Mouse (Mus musculus): Measurements from ENCODE around the gene Cbx5.
A peak's percentile ranks its signal among the peaks of the same experiment; 100 is the strongest.
"Not testable (repeated sequence)": the region's sequence is repeated elsewhere in the genome, so short reads cannot be mapped to it uniquely, and the experiment has no call there.

The Cbx5 gene

GRCm38 (mm10) chr15:103239685-103240159 is at the start of gene Cbx5:
Gene Cbx5, minus strand, starts transcription at chr15:103239816.
- peak; percentile 97 to 99 for DNase-seq

GRCm38 (mm10) chr15:103285778-103286417 is 46.3 kb upstream of the Cbx5 start:
- DNase-seq: no peak

GRCm38 (mm10) chr15:103284647-103285046 is 45.0 kb upstream of the Cbx5 start:
- DNase-seq: no peak

GRCm38 (mm10) chr15:103284066-103284465 is 44.5 kb upstream of the Cbx5 start:
- DNase-seq: peak; percentile 77 to 79

- DNase-seq: no peak
Measured at GRCm38 (mm10) chr15:103281465-103282205, 42.0 kb upstream of the Cbx5 start.

GRCm38 (mm10) chr15:103280817-103281464 is 41.3 kb upstream of the Cbx5 start:
- DNase-seq: peak; percentile 62 to 70

GRCm38 (mm10) chr15:103279750-103280149 is 40.1 kb upstream of the Cbx5 start:
- DNase-seq: peak; percentile 68 to 73

- DNase-seq: no peak
Measured at GRCm38 (mm10) chr15:103277949-103278348, 38.3 kb upstream of the Cbx5 start.

GRCm38 (mm10) chr15:103275943-103276342 is 36.3 kb upstream of the Cbx5 start:
- DNase-seq: not testable (repeated sequence)

- DNase-seq: peak; percentile 95 to 97
Measured at GRCm38 (mm10) chr15:103272419-103273279, 33.0 kb upstream of the Cbx5 start, which contains the start of gene Copz1. Gene Copz1, plus strand, starts transcription at chr15:103272714.

- DNase-seq: no peak
Measured at GRCm38 (mm10) chr15:103268903-103269302, 29.3 kb upstream of the Cbx5 start.

- DNase-seq: no peak
Measured at GRCm38 (mm10) chr15:103264794-103265193, 25.2 kb upstream of the Cbx5 start.

GRCm38 (mm10) chr15:103259989-103260388 is 20.4 kb upstream of the Cbx5 start:
- DNase-seq: peak; percentile 29 to 35

- no peak for DNase-seq
Measured at GRCm38 (mm10) chr15:103259162-103259561, 19.5 kb upstream of the Cbx5 start.

GRCm38 (mm10) chr15:103257790-103258728 is 18.4 kb upstream of the Cbx5 start, which contains the start of gene Nfe2:
Gene Nfe2, minus strand, starts transcription at chr15:103258403.
- peak; percentile 52 to 68 for DNase-seq

- no peak for DNase-seq
Measured at GRCm38 (mm10) chr15:103256210-103256986, 16.8 kb upstream of the Cbx5 start.

GRCm38 (mm10) chr15:103255169-103255568 is 15.6 kb upstream of the Cbx5 start:
- peak; percentile 64 to 72 for DNase-seq

- no peak for DNase-seq
Measured at GRCm38 (mm10) chr15:103253352-103253751, 13.7 kb upstream of the Cbx5 start.

- DNase-seq: no peak
Measured at GRCm38 (mm10) chr15:103252660-103253059, 13.0 kb upstream of the Cbx5 start.

GRCm38 (mm10) chr15:103251595-103251994 is 12.0 kb upstream of the Cbx5 start:
- DNase-seq: no peak

All from kidney, postnatal 4 days (tissue).